Mouse (Mus musculus) hindbrain, embryonic 10.5 days (tissue): ENCODE data around the gene Diaph2. TPM values are rescaled to one million over a fixed set of nuclear protein-coding genes. Genes with fewer than 3 reads are reported as not detected.
"Not testable (repeated sequence)": the region's sequence is repeated elsewhere in the genome, so short reads cannot be mapped to it uniquely, and the experiment has no call there.

Experiments used
- DNase-seq: peaks from one replicate; pipeline ENCODE4 v3.0.0-alpha.2; 2017; ENCODE audit warnings: low spot score
- H3K27ac ChIP-seq: fragments of 300-500 bp; sonication (generic); 2 replicates; pipeline ENCODE4 v1.5.1; 2016; ENCODE audit warnings: mild to moderate bottlenecking, moderate library complexity
- H3K27me3 ChIP-seq: fragments of 300-500 bp; sonication (generic); 2 replicates; pipeline ENCODE4 v1.6.1; 2016; ENCODE audit warnings: mild to moderate bottlenecking; ENCODE audit not compliant: poor library complexity, insufficient read depth, severe bottlenecking
- H3K36me3 ChIP-seq: fragments of 300-500 bp; sonication (generic); 2 replicates; pipeline ENCODE4 v1.6.1; 2016; ENCODE audit warnings: mild to moderate bottlenecking, moderate library complexity
- H3K4me1 ChIP-seq: fragments of 300-500 bp; sonication (generic); replicated peaks from 2 replicates; pipeline ENCODE4 v1.6.1; 2016; ENCODE audit warnings: mild to moderate bottlenecking
- H3K4me3 ChIP-seq: fragments of 300-500 bp; sonication (generic); 2 replicates; pipeline ENCODE4 v1.5.1; 2016; ENCODE audit warnings: mild to moderate bottlenecking, moderate library complexity
- H3K9me3 ChIP-seq: fragments of 300-500 bp; sonication (generic); 2 replicates; pipeline ENCODE4 v1.6.1; 2016; ENCODE audit warnings: mild to moderate bottlenecking, moderate library complexity
- WGBS: fragments of 180-500 bp; shearing (Covaris S2); methylation state at CpG from one replicate; pipeline ENCODE4 v1.1.7; 2016; 5-methylcytosine and 5-hydroxymethylcytosine counted together
- polyA plus RNA-seq: library from polyadenylated mRNA; unstranded; fragments of >200 nt; fragmentation: Nextera tagmentation; extraction: Ambion mirVana; gene quantifications from 2 replicates; pipeline ENCODE4 v1.2.1, GENCODE M21; 2016

Diaph2 gene
- polyA plus RNA-seq, 1 experiment from 2014 or later = 3.5 TPM

GRCm38 (mm10) chrX:129765378-129765777 lies 15.8 kb downstream of the Diaph2 start:
- Histone ChIP-seq H3K27me3 (no peaks in the 10 kb centered on the region), H3K36me3 (no peaks in the 10 kb centered on the region), H3K4me3 (no peak overlapping the region), H3K27ac (no peak overlapping the region), H3K9me3 (no peaks in the 10 kb centered on the region), H3K4me1 (no peaks in the 10 kb centered on the region)
- 75% methylated on average over 2 of the region's 2 CpGs for WGBS
- no peak for DNase-seq

GRCm38 (mm10) chrX:129766811-129767210 lies 17.3 kb downstream of the Diaph2 start:
- Histone ChIP-seq H3K4me3 (no peak overlapping the region), H3K36me3 (no peaks in the 10 kb centered on the region), H3K4me1 (no peaks in the 10 kb centered on the region), H3K27me3 (no peaks in the 10 kb centered on the region), H3K27ac (no peak overlapping the region), H3K9me3 (no peaks in the 10 kb centered on the region)
- 64% methylated on average over 1 of the region's 1 CpGs for WGBS
- no peak for DNase-seq

GRCm38 (mm10) chrX:129770625-129771024 lies 21.1 kb downstream of the Diaph2 start:
- WGBS = 61% methylated on average over 2 of the region's 2 CpGs
- Histone ChIP-seq H3K27ac (no peak overlapping the region), H3K27me3 (no peaks in the 10 kb centered on the region), H3K9me3 (no peaks in the 10 kb centered on the region), H3K4me3 (no peak overlapping the region), H3K4me1 (no peaks in the 10 kb centered on the region), H3K36me3 (no peaks in the 10 kb centered on the region)
- DNase-seq = no peak

GRCm38 (mm10) chrX:129773556-129774255 lies 24.2 kb downstream of the Diaph2 start:
- WGBS = 66% methylated on average over 11 of the region's 11 CpGs
- no peak overlapping the region for H3K4me3 ChIP-seq
- no peak for DNase-seq
- H3K27me3 ChIP-seq = no peaks in the 10 kb centered on the region
- H3K27ac ChIP-seq = 0 out of 2 replicates have a peak overlapping the region, but pooled peaks have one; percentile 62
- H3K36me3 ChIP-seq = no peaks in the 10 kb centered on the region
- H3K9me3 ChIP-seq = no peaks in the 10 kb centered on the region
- H3K4me1 ChIP-seq = no peaks in the 10 kb centered on the region

- no peaks in the 10 kb centered on the region for H3K36me3 ChIP-seq
- WGBS = 60% methylated on average over 3 of the region's 3 CpGs
- no peak for DNase-seq
- H3K27ac ChIP-seq = 0 out of 2 replicates have a peak overlapping the region, but pooled peaks have one; percentile 62
- no peaks in the 10 kb centered on the region for H3K27me3 ChIP-seq
- H3K4me3 ChIP-seq = no peak overlapping the region
- H3K9me3 ChIP-seq = no peaks in the 10 kb centered on the region
- H3K4me1 ChIP-seq = no peaks in the 10 kb centered on the region
Measured at GRCm38 (mm10) chrX:129774478-129774877, 24.9 kb downstream of the Diaph2 start.

GRCm38 (mm10) chrX:129776761-129777160 lies 27.2 kb downstream of the Diaph2 start:
- Histone ChIP-seq H3K4me1 (no peaks in the 10 kb centered on the region), H3K36me3 (no peaks in the 10 kb centered on the region), H3K27ac (no peak overlapping the region), H3K4me3 (no peak overlapping the region), H3K27me3 (no peaks in the 10 kb centered on the region), H3K9me3 (no peaks in the 10 kb centered on the region)
- DNase-seq = no peak
- WGBS = 80% methylated on average over 1 of the region's 1 CpGs

- WGBS = 88% methylated on average over 4 of the region's 4 CpGs
- Histone ChIP-seq H3K27ac (no peak overlapping the region), H3K36me3 (no peaks in the 10 kb centered on the region), H3K4me1 (no peaks in the 10 kb centered on the region), H3K9me3 (no peaks in the 10 kb centered on the region), H3K4me3 (no peak overlapping the region), H3K27me3 (no peaks in the 10 kb centered on the region)
- no peak for DNase-seq
Measured at GRCm38 (mm10) chrX:129777404-129777962, 27.9 kb downstream of the Diaph2 start.

GRCm38 (mm10) chrX:129781844-129782243 lies 32.3 kb downstream of the Diaph2 start:
- DNase-seq = no peak
- H3K4me1 ChIP-seq = no peaks in the 10 kb centered on the region
- H3K36me3 ChIP-seq = no peaks in the 10 kb centered on the region
- 81% methylated on average over 2 of the region's 2 CpGs for WGBS
- H3K4me3 ChIP-seq = no peak overlapping the region
- H3K27me3 ChIP-seq = no peaks in the 10 kb centered on the region
- no peaks in the 10 kb centered on the region for H3K9me3 ChIP-seq
- no peak overlapping the region for H3K27ac ChIP-seq

- 90% methylated on average over 5 of the region's 5 CpGs for WGBS
- H3K27me3 ChIP-seq = no peaks in the 10 kb centered on the region
- no peaks in the 10 kb centered on the region for H3K4me1 ChIP-seq
- DNase-seq = no peak
- H3K27ac ChIP-seq = no peak overlapping the region
- H3K36me3 ChIP-seq = no peaks in the 10 kb centered on the region
- H3K9me3 ChIP-seq = no peaks in the 10 kb centered on the region
- no peak overlapping the region for H3K4me3 ChIP-seq
Measured at GRCm38 (mm10) chrX:129784062-129784461, 34.5 kb downstream of the Diaph2 start.

GRCm38 (mm10) chrX:129799920-129800319 lies 50.4 kb downstream of the Diaph2 start:
- DNase-seq, H3K27ac ChIP-seq, H3K9me3 ChIP-seq, H3K4me3 ChIP-seq, H3K27me3 ChIP-seq, H3K36me3 ChIP-seq, H3K4me1 ChIP-seq: not testable (repeated sequence)
- WGBS = 91% methylated on average over 2 of the region's 2 CpGs

- Histone ChIP-seq H3K4me3 (no peak overlapping the region), H3K27ac (no peak overlapping the region), H3K36me3 (no peaks in the 10 kb centered on the region), H3K9me3 (no peaks in the 10 kb centered on the region), H3K27me3 (no peaks in the 10 kb centered on the region), H3K4me1 (no peaks in the 10 kb centered on the region)
- no peak for DNase-seq
- WGBS = 81% methylated on average over 2 of the region's 2 CpGs
Measured at GRCm38 (mm10) chrX:129831903-129832302, 82.4 kb downstream of the Diaph2 start.

- H3K4me3 ChIP-seq = no peak overlapping the region
- H3K4me1 ChIP-seq = no peaks in the 10 kb centered on the region
- no peak overlapping the region for H3K27ac ChIP-seq
- no peak for DNase-seq
- no peaks in the 10 kb centered on the region for H3K9me3 ChIP-seq
- no peaks in the 10 kb centered on the region for H3K27me3 ChIP-seq
- H3K36me3 ChIP-seq = no peaks in the 10 kb centered on the region
Measured at GRCm38 (mm10) chrX:129833887-129834286, 84.3 kb downstream of the Diaph2 start.

- Histone ChIP-seq H3K9me3 (no peaks in the 10 kb centered on the region), H3K4me1 (no peaks in the 10 kb centered on the region), H3K27me3 (no peaks in the 10 kb centered on the region), H3K27ac (no peak overlapping the region), H3K36me3 (no peaks in the 10 kb centered on the region), H3K4me3 (no peak overlapping the region)
- DNase-seq = peak; percentile 3
- 21% methylated on average over 3 of the region's 3 CpGs for WGBS
Measured at GRCm38 (mm10) chrX:129884465-129884864, 134.9 kb downstream of the Diaph2 start.
